Mouse (Mus musculus): ENCODE results near the gene Mrgprg. TPM values are rescaled to one million over a fixed set of nuclear protein-coding genes. Genes with fewer than 3 reads are reported as not detected.

Gene Mrgprg
- not detected for polyA plus RNA-seq (2017; shearing (Covaris generic))

DNA sequence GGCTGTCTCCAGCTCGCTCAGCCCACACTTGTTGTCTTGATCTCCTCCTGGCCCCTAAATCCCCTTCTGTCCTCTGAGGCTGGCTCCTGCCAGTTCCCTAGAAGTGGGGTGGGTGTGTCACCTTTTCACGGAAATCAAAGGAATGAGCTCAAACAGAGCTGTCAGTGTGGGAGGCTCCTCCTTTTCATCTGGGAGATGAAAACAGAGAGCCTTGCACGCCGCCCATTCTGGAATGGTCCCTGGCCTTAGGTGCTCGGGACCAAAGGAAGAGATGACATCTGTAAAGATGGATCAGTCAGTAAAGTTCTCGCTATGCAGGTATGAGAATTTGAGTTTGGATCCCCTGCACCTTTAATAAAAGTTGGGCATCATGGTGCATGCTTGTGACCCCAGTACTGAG is at the start of gene Mrgprg:
TSS of gene Mrgprg (minus strand) at position 101 of the 400 bp plus-strand sequence.

DNA sequence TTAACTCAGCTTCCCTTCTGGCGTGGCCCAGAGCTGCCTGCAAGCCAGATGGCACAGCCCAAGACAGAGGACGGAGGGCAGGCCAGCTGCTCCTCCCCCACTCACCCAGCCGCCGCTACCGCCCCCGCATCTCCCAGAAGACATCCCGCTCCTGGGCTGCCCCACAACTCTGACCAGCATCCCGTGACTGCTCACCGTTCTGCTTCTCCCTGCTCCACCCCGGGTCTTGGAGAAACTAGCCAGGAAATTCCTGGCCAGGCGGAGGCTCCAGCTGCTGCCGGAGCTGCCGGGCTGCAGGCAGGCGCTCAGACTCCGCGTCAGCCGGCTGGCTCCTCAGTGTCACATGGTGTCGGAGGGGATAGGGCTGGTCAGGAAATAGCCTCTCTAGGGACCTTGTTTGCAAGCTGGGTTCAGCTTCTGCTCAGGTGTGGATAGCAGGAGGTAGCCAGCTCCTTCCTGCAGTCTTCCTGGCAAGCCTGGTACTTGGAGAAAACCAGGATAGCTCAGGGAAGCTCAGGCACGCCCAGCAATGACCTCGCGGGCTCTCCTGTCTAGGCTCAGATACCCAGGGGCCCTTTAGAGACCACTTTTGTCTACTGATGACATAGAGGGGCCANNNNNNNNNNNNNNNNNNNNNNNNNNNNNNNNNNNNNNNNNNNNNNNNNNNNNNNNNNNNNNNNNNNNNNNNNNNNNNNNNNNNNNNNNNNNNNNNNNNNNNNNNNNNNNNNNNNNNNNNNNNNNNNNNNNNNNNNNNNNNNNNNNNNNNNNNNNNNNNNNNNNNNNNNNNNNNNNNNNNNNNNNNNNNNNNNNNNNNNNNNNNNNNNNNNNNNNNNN is 17.4 kb upstream of the Mrgprg start, which contains the start of gene Mrgpre:
TSS of gene Mrgpre (minus strand) at position 505 of the 834 bp plus-strand sequence.

DNA sequence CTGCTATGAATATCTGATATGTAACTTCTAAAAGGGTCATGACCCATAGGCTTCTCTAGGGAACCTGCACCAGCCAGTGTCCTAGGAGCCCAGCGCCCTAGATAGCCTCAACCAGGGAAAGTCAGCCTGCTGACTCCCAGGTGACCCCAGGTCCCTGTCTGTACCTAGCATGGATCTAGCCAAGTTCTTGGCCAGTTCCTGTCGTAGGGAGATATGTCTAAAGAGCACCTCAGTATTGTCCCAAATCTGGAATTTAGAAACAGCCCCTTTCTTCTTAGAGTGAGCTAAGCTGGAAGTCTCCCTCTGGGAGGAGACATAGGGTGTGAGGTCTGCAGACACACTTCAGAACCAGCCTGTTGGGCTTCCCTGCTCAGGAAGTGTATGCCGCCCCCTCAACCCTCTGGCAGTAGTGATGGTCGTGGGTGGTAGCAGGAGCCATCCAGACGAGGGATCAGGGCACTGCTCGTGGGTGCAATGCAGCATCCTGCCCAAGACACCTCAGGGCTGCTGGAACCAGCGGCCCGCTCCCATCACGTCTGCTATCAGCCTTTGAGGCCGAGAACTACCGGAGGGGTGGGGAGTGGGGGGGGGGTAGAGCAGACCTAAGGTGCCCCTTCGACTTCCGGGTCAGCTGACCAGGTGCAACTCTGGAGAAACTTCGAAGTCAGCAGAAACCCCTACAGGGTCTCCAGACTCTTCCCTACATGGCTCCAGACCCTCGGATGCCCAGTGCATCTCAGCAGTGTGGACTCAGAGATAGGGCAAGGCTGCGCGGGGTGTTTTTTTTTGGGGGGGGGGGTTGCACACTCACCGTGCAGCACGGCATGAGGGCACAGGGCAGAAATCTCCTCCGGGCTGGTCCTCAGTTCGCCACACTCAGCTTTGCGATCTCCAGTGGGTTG is 10.4 kb downstream of the Mrgprg start, which contains the start of gene Osbpl5:
TSS of gene Osbpl5 (minus strand) at position 861 of the 902 bp plus-strand sequence.

Other genes starting within 250 kb of the Mrgprg start
- 100 to 1,000 TPM; 265 to 278 TPM for gene Nap1l4, start 217.9 kb downstream of the Mrgprg start, polyA plus RNA-seq (2017; shearing (Covaris generic))
- 10 to 100 TPM; 37.1 to 39.0 TPM for gene Cars, start 166.9 kb downstream of the Mrgprg start, polyA plus RNA-seq (2017; shearing (Covaris generic))
- 10 to 100 TPM; 19.5 to 21.8 TPM for gene Tnfrsf26, start 138.3 kb downstream of the Mrgprg start, polyA plus RNA-seq (2017; shearing (Covaris generic))
- gene Tnfrsf22, start 117.3 kb downstream of the Mrgprg start, polyA plus RNA-seq (2017; shearing (Covaris generic)): 10 to 100 TPM; 11.6 to 16.9 TPM
- gene Tnfrsf23, start 81.1 kb downstream of the Mrgprg start, polyA plus RNA-seq (2017; shearing (Covaris generic)): 1 to 10 TPM; 3.3 to 3.7 TPM
- 10 to 100 TPM; 17.8 to 36.0 TPM for gene Osbpl5, start 10.0 kb downstream of the Mrgprg start, polyA plus RNA-seq (2017; shearing (Covaris generic))
- gene Mrgpre, start 17.5 kb upstream of the Mrgprg start, polyA plus RNA-seq (2017; shearing (Covaris generic)): 10 to 100 TPM in 1 of 2 experiments, 1 to 10 TPM in 1; 2.1 to 12.5 TPM
- gene Nadsyn1, start 55.9 kb upstream of the Mrgprg start, polyA plus RNA-seq (2017; shearing (Covaris generic)): 10 to 100 TPM in 1 of 2 experiments, 1 to 10 TPM in 1; 6.1 to 12.7 TPM
- 10 to 100 TPM; 41.9 to 44.1 TPM for gene Dhcr7, start 56.2 kb upstream of the Mrgprg start, polyA plus RNA-seq (2017; shearing (Covaris generic))
- under 1 TPM in 1 of 2 experiments, not detected in 1; 0.16 TPM for gene Gm498, start 99.8 kb upstream of the Mrgprg start, polyA plus RNA-seq (2017; shearing (Covaris generic))
- under 1 TPM in 1 of 2 experiments, not detected in 1; 0.04 TPM for gene Shank2, start 234.9 kb upstream of the Mrgprg start, polyA plus RNA-seq (2017; shearing (Covaris generic))